Mouse (Mus musculus): ENCODE measurements around the gene Itga11. TPM values are rescaled to one million over a fixed set of nuclear protein-coding genes. Genes with fewer than 3 reads are reported as not detected.

Itga11 gene
- polyA plus RNA-seq, 1 experiment from 2014 or later: 1.3 TPM

GRCm38 (mm10) chr9:62695210-62695609 is 17.6 kb downstream of the Itga11 start:
- no peaks in the 10 kb centered on the region for H3K27me3 ChIP-seq (replicated peaks)
- H3K36me3 ChIP-seq (replicated peaks): no peaks in the 10 kb centered on the region
- H3K4me2 ChIP-seq: no peak overlapping the region
- WGBS: 86% methylated on average over 9 of the region's 9 CpGs
- H3K9me3 ChIP-seq: no peaks in the 10 kb centered on the region
- H3K9ac ChIP-seq: no peak overlapping the region
- H3K4me3 ChIP-seq: no peak overlapping the region
- ATAC-seq (replicated peaks): no peak
- no peak overlapping the region for H3K27ac ChIP-seq
- H3K4me1 ChIP-seq: no peaks in the 10 kb centered on the region

- no peak overlapping the region for H3K27ac ChIP-seq
- H3K27me3 ChIP-seq (replicated peaks): no peaks in the 10 kb centered on the region
- no peak overlapping the region for H3K4me3 ChIP-seq
- no peak overlapping the region for H3K4me2 ChIP-seq
- WGBS: 88% methylated on average over 4 of the region's 4 CpGs
- H3K9me3 ChIP-seq: no peaks in the 10 kb centered on the region
- no peak for ATAC-seq (replicated peaks)
- no peaks in the 10 kb centered on the region for H3K36me3 ChIP-seq (replicated peaks)
- H3K9ac ChIP-seq: no peak overlapping the region
- no peaks in the 10 kb centered on the region for H3K4me1 ChIP-seq
Observed at GRCm38 (mm10) chr9:62696799-62697198, 19.2 kb downstream of the Itga11 start.

DNA sequence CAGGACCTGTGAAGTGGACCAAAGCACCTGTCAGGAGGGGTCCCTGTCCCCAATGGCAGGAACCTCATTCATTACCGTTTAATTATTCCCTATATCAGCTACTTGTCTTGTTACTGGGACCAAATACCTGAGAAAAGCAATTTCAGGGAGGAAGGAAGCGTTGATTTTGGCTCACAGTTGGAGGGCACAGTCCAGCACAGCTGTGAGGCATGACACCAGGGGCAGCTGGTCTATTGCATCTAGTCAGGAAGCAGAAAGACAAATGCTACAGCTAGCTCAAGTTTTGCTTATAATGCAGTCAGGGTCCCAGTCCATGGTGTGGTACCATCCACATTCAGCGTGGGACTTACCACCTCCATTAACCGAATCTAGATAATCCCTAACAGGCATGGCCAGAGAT is 29.6 kb downstream of the Itga11 start:
- no peak overlapping the region for H3K4me2 ChIP-seq
- H3K4me3 ChIP-seq: no peak overlapping the region
- H3K9ac ChIP-seq: no peak overlapping the region
- no peak overlapping the region for H3K27ac ChIP-seq
- 75% methylated on average over 4 of the region's 4 CpGs for WGBS
- H3K27me3 ChIP-seq (replicated peaks): no peaks in the 10 kb centered on the region
- no peaks in the 10 kb centered on the region for H3K9me3 ChIP-seq
- no peak for ATAC-seq (replicated peaks)
- no peaks in the 10 kb centered on the region for H3K36me3 ChIP-seq (replicated peaks)
- H3K4me1 ChIP-seq: 0 out of 2 replicates have a peak, but pooled peaks cover 9% of the 10 kb centered on the region

DNA sequence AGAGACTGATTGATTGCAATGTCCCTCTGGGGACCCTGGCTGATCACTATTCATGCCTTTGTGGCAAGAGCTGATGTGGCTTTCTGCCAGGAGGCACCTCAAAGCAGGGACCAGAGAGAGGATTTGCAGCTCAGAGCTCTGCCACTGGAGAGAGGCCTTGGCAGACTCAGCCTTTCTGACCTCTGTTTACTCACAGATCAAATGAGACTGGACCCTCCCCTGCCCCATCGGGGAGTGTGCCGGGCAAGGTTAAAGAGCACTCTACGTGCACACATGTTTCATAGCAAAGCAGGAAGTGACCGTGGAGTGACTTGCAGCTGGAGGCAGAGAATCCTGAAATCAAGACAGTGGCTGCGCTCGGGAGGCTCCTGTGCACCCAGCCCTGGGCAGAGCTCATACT is 30.2 kb downstream of the Itga11 start:
- no peak overlapping the region for H3K27ac ChIP-seq
- H3K27me3 ChIP-seq (replicated peaks): no peaks in the 10 kb centered on the region
- ATAC-seq (replicated peaks): no peak
- no peak overlapping the region for H3K9ac ChIP-seq
- H3K36me3 ChIP-seq (replicated peaks): no peaks in the 10 kb centered on the region
- WGBS: 59% methylated on average over 6 of the region's 6 CpGs
- H3K4me3 ChIP-seq: no peak overlapping the region
- no peaks in the 10 kb centered on the region for H3K9me3 ChIP-seq
- H3K4me2 ChIP-seq: no peak overlapping the region
- H3K4me1 ChIP-seq: 0 out of 2 replicates have a peak, but pooled peaks cover 9% of the 10 kb centered on the region

DNA sequence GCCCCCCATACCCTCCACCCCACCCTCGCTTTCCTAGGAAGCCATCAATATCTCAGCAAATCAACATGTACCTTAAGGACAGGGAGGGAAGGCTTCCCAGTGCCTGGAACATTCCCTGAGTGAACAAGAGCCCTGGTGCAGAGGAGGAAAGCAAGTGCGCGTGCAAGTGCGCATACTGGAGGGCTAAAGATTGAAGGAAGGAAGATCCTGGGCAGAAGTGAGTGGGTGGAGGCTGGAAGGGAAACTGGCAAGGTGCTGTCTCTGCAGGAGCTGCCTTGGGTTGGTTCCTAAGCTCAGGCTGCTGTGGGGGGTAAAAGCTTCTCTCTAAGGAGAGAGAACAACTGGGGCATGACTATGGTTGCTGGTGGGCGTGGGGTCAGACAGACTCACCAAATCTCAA is 32.4 kb downstream of the Itga11 start:
- 92% methylated on average over 5 of the region's 5 CpGs for WGBS
- Histone ChIP-seq H3K27me3 (replicated peaks) (no peaks in the 10 kb centered on the region), H3K9ac (no peak overlapping the region), H3K4me1 (0 out of 2 replicates have a peak, but pooled peaks cover 9% of the 10 kb centered on the region), H3K27ac (no peak overlapping the region), H3K4me3 (no peak overlapping the region), H3K9me3 (no peaks in the 10 kb centered on the region), H3K4me2 (no peak overlapping the region), H3K36me3 (replicated peaks) (no peaks in the 10 kb centered on the region)
- no peak for ATAC-seq (replicated peaks)

- Histone ChIP-seq H3K4me2 (no peak overlapping the region), H3K9me3 (no peaks in the 10 kb centered on the region), H3K4me3 (no peak overlapping the region), H3K36me3 (replicated peaks) (no peaks in the 10 kb centered on the region), H3K27me3 (replicated peaks) (no peaks in the 10 kb centered on the region), H3K27ac (no peak overlapping the region), H3K9ac (no peak overlapping the region), H3K4me1 (0 out of 2 replicates have a peak, but pooled peaks cover 9% of the 10 kb centered on the region)
- no peak for ATAC-seq (replicated peaks)
- 78% methylated on average over 6 of the region's 6 CpGs for WGBS
Observed at GRCm38 (mm10) chr9:62712374-62712773, 34.7 kb downstream of the Itga11 start.

- Histone ChIP-seq H3K9me3 (no peaks in the 10 kb centered on the region), H3K9ac (no peak overlapping the region), H3K27ac (no peak overlapping the region), H3K4me3 (no peak overlapping the region), H3K27me3 (replicated peaks) (no peaks in the 10 kb centered on the region), H3K4me1 (peaks cover 12% of the 10 kb centered on the region; the same call in 1 of the 2 replicates), H3K36me3 (replicated peaks) (no peaks in the 10 kb centered on the region), H3K4me2 (no peak overlapping the region)
- no peak for ATAC-seq (replicated peaks)
- WGBS: 79% methylated on average over 8 of the region's 8 CpGs
Observed at GRCm38 (mm10) chr9:62713040-62713439, 35.4 kb downstream of the Itga11 start.

GRCm38 (mm10) chr9:62714336-62714735 is 36.7 kb downstream of the Itga11 start:
- no peaks in the 10 kb centered on the region for H3K27me3 ChIP-seq (replicated peaks)
- WGBS: 55% methylated on average over 3 of the region's 3 CpGs
- no peak overlapping the region for H3K9ac ChIP-seq
- H3K9me3 ChIP-seq: no peaks in the 10 kb centered on the region
- no peak overlapping the region for H3K4me3 ChIP-seq
- H3K27ac ChIP-seq: no peak overlapping the region
- no peak for ATAC-seq (replicated peaks)
- H3K4me2 ChIP-seq: no peak overlapping the region
- H3K36me3 ChIP-seq (replicated peaks): no peaks in the 10 kb centered on the region
- H3K4me1 ChIP-seq: peaks cover 5% of the 10 kb centered on the region; the same call in 1 of the 2 replicates

GRCm38 (mm10) chr9:62717982-62718381 is 40.4 kb downstream of the Itga11 start:
- Histone ChIP-seq H3K36me3 (replicated peaks) (no peaks in the 10 kb centered on the region), H3K9me3 (no peaks in the 10 kb centered on the region), H3K4me2 (no peak overlapping the region), H3K9ac (no peak overlapping the region), H3K4me3 (no peak overlapping the region), H3K27me3 (replicated peaks) (no peaks in the 10 kb centered on the region), H3K4me1 (peaks cover 5% of the 10 kb centered on the region; the same call in 1 of the 2 replicates), H3K27ac (no peak overlapping the region)
- no peak for ATAC-seq (replicated peaks)
- WGBS: 41% methylated on average over 8 of the region's 8 CpGs

DNA sequence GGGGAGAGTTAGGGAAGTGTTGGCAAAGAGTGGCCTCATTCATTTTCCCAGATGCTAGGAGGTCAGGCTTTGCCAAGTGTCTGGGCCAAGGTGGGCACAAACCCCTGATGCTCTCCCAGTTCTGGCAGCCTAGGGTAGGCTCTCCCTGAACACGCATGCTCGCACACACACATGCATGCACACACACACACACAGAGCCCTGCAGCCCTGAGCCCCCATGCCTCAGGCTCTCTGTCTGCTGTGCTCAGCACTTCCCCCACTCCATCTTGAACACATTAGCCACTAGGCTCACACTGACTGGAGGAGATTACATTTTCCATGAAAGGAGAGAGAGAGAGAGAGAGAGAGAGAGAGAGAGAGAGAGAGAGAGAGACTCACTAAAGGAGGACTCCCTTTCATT is 44.2 kb downstream of the Itga11 start:
- Histone ChIP-seq H3K4me1 (peaks cover 5% of the 10 kb centered on the region; the same call in 1 of the 2 replicates), H3K4me2 (no peak overlapping the region), H3K4me3 (no peak overlapping the region), H3K27me3 (replicated peaks) (no peaks in the 10 kb centered on the region), H3K9ac (no peak overlapping the region), H3K9me3 (no peaks in the 10 kb centered on the region), H3K36me3 (replicated peaks) (no peaks in the 10 kb centered on the region), H3K27ac (no peak overlapping the region)
- ATAC-seq (replicated peaks): no peak
- 90% methylated on average over 2 of the region's 2 CpGs for WGBS

DNA sequence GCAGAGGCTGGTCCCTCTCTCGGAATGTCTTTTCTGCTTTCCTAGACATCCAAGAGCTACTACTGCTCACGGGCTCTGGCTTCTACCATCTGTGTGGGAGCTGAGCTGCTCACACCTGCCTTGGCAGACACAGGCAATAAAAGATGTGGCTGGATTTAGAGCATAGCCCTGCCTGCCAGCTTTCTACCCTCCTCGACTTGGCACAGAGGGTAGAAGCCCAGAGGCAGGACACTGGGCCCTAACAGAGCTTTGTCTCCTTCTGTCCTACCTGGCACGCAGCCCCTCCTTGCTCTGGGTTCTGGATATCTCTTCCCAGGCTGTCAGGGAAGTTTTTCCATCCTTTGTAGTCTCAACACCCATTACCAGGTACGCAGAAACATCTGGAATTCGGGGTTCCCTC is 45.1 kb downstream of the Itga11 start:
- Histone ChIP-seq H3K4me3 (no peak overlapping the region), H3K27ac (no peak overlapping the region), H3K27me3 (replicated peaks) (no peaks in the 10 kb centered on the region), H3K4me1 (peaks cover 5% of the 10 kb centered on the region; the same call in 1 of the 2 replicates), H3K36me3 (replicated peaks) (no peaks in the 10 kb centered on the region), H3K9ac (no peak overlapping the region), H3K4me2 (no peak overlapping the region), H3K9me3 (no peaks in the 10 kb centered on the region)
- no peak for ATAC-seq (replicated peaks)
- 79% methylated on average over 6 of the region's 6 CpGs for WGBS

GRCm38 (mm10) chr9:62724175-62724574 is 46.5 kb downstream of the Itga11 start:
- no peak for ATAC-seq (replicated peaks)
- Histone ChIP-seq H3K9me3 (no peaks in the 10 kb centered on the region), H3K36me3 (replicated peaks) (no peaks in the 10 kb centered on the region), H3K4me3 (no peak overlapping the region), H3K4me1 (no peaks in the 10 kb centered on the region; the same call in 1 of the 2 replicates), H3K4me2 (no peak overlapping the region), H3K9ac (no peak overlapping the region), H3K27me3 (replicated peaks) (no peaks in the 10 kb centered on the region), H3K27ac (no peak overlapping the region)
- 88% methylated on average over 9 of the region's 9 CpGs for WGBS

GRCm38 (mm10) chr9:62725247-62725646 is 47.6 kb downstream of the Itga11 start:
- Histone ChIP-seq H3K36me3 (replicated peaks) (no peaks in the 10 kb centered on the region), H3K27me3 (replicated peaks) (no peaks in the 10 kb centered on the region), H3K4me1 (no peaks in the 10 kb centered on the region), H3K9me3 (no peaks in the 10 kb centered on the region), H3K27ac (no peak overlapping the region), H3K4me3 (no peak overlapping the region), H3K4me2 (no peak overlapping the region), H3K9ac (no peak overlapping the region)
- WGBS: 34% methylated on average over 5 of the region's 5 CpGs
- ATAC-seq (replicated peaks): no peak

Measured in midbrain, embryonic 15.5 days (tissue).